Mouse (Mus musculus): ENCODE results near the gene Adamtsl1. TPM values are rescaled to one million over a fixed set of nuclear protein-coding genes. Genes with fewer than 3 reads are reported as not detected.

Gene Adamtsl1
- total and polyA plus RNA-seq, 3 experiments: 0.05 TPM; not detected in 2

DNA sequence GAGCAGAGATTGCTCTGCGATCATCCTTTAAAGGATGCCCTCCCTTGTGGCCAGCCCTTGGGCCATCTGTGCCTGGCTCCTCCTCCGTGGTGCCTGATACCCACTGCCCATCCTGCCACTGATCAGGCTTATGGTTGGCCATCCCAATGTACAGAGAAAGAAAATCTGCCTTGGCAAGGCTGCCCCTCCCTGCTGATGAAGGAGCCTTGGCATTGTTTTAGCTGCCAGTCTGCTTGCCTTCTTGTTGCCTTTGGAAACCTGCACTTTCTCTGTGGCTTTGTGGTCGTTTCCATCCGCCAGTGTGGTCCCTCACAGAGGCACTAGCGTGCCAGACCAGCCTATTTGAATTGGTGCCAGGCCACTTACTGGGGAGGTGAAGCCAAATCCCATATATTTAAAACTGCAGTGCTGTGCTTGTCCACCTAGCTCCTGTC lies 323.6 kb downstream of the Adamtsl1 start:
- H3K9me3 ChIP-seq (replicated peaks): no peaks in the 10 kb centered on the region
- DNase-seq (ENCODE audit: low spot score) (no peak), ATAC-seq (ENCODE audit: extremely low read depth, insufficient number of reproducible peaks, low FRiP score, poor library complexity, severe bottlenecking) (no peak)
- no peak overlapping the region for H3K4me3 ChIP-seq (ENCODE audit: low read depth, low read length)
- H3K4me1 ChIP-seq (ENCODE audit: insufficient read depth, low read depth, low read length): peaks cover 4% of the 10 kb centered on the region; the same call in 1 of the 2 replicates
- H3K36me3 ChIP-seq (replicated peaks): no peaks in the 10 kb centered on the region
- peaks cover 10% of the 10 kb centered on the region for H3K27me3 ChIP-seq (ENCODE audit: insufficient read depth, low read length)
- TF ChIP-seq TAL1 (conservative IDR thresholded peaks at IDR 0.05; ENCODE audit: low read depth, low read length) (no peak), GATA1 (IDR thresholded peaks at IDR 0.05; ENCODE audit: borderline replicate concordance, low read length) (no peak), POLR2AphosphoS5 (IDR thresholded peaks at IDR 0.05; ENCODE audit: insufficient replicate concordance, low read depth, low read length) (no peak), GATA2 (IDR thresholded peaks at IDR 0.05; ENCODE audit: borderline replicate concordance, low read depth, low read length) (no peak), CTCF (IDR thresholded peaks at IDR 0.05; ENCODE audit: low read depth, low read length) (no peak)

GRCm38 (mm10) chr4:85838031-85838430 lies 324.1 kb downstream of the Adamtsl1 start:
- TF ChIP-seq GATA2 (IDR thresholded peaks at IDR 0.05; ENCODE audit: borderline replicate concordance, low read depth, low read length): no peak
- no peak for TF ChIP-seq TAL1 (conservative IDR thresholded peaks at IDR 0.05; ENCODE audit: low read depth, low read length)
- no peak for TF ChIP-seq GATA1 (IDR thresholded peaks at IDR 0.05; ENCODE audit: borderline replicate concordance, low read length)
- no peak for TF ChIP-seq CTCF (IDR thresholded peaks at IDR 0.05; ENCODE audit: low read depth, low read length)
- TF ChIP-seq POLR2AphosphoS5 (IDR thresholded peaks at IDR 0.05; ENCODE audit: insufficient replicate concordance, low read depth, low read length): no peak
- no peak overlapping the region for H3K4me3 ChIP-seq (ENCODE audit: low read depth, low read length)
- H3K27me3 ChIP-seq (ENCODE audit: insufficient read depth, low read length): peaks cover 10% of the 10 kb centered on the region
- no peak for ATAC-seq (ENCODE audit: extremely low read depth, insufficient number of reproducible peaks, low FRiP score, poor library complexity, severe bottlenecking)
- no peaks in the 10 kb centered on the region for H3K36me3 ChIP-seq (replicated peaks)
- no peak for DNase-seq (ENCODE audit: low spot score)
- H3K4me1 ChIP-seq (ENCODE audit: insufficient read depth, low read depth, low read length): peaks cover 4% of the 10 kb centered on the region; the same call in 1 of the 2 replicates
- H3K9me3 ChIP-seq (replicated peaks): no peaks in the 10 kb centered on the region

DNA sequence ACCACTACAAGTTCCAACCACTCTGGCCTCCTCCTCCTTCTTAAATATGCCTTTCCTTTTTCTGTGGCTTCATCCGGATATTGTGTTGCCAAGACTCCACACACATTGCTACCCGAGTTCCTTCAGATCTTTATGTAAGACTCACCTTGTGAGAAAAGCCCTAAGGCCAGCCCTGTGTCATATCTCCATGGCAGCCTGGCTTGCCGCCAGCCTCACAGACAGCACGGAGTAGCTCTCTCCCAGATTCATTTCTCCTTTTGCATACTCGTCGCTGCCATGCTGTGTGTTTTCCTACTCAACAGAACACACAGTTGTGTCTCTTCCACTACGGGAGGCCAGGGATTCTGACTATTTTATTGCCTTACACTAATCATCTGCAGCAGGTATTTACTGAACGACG lies 328.1 kb downstream of the Adamtsl1 start:
- no peak for DNase-seq (ENCODE audit: low spot score)
- Histone ChIP-seq H3K9me3 (replicated peaks) (no peaks in the 10 kb centered on the region), H3K27me3 (ENCODE audit: insufficient read depth, low read length) (peaks cover 17% of the 10 kb centered on the region), H3K4me3 (ENCODE audit: low read depth, low read length) (no peak overlapping the region), H3K4me1 (ENCODE audit: insufficient read depth, low read depth, low read length) (peaks cover 4% of the 10 kb centered on the region; the same call in 1 of the 2 replicates), H3K36me3 (replicated peaks) (no peaks in the 10 kb centered on the region)
- ATAC-seq (ENCODE audit: extremely low read depth, insufficient number of reproducible peaks, low FRiP score, poor library complexity, severe bottlenecking): no peak
- TF ChIP-seq TAL1 (conservative IDR thresholded peaks at IDR 0.05; ENCODE audit: low read depth, low read length) (no peak), CTCF (IDR thresholded peaks at IDR 0.05; ENCODE audit: low read depth, low read length) (no peak)

GRCm38 (mm10) chr4:85844381-85844780 lies 330.4 kb downstream of the Adamtsl1 start:
- no peak overlapping the region for H3K4me3 ChIP-seq (ENCODE audit: low read depth, low read length)
- H3K36me3 ChIP-seq (replicated peaks): no peaks in the 10 kb centered on the region
- peaks cover 11% of the 10 kb centered on the region; the same call in 1 of the 2 replicates for H3K27me3 ChIP-seq (ENCODE audit: insufficient read depth, low read length)
- ATAC-seq (ENCODE audit: extremely low read depth, insufficient number of reproducible peaks, low FRiP score, poor library complexity, severe bottlenecking) (no peak), DNase-seq (ENCODE audit: low spot score) (no peak)
- no peak for TF ChIP-seq POLR2AphosphoS5 (IDR thresholded peaks at IDR 0.05; ENCODE audit: insufficient replicate concordance, low read depth, low read length)
- TF ChIP-seq TAL1 (conservative IDR thresholded peaks at IDR 0.05; ENCODE audit: low read depth, low read length): no peak
- TF ChIP-seq GATA1 (IDR thresholded peaks at IDR 0.05; ENCODE audit: borderline replicate concordance, low read length): no peak
- no peak for TF ChIP-seq CTCF (IDR thresholded peaks at IDR 0.05; ENCODE audit: low read depth, low read length)
- TF ChIP-seq GATA2 (IDR thresholded peaks at IDR 0.05; ENCODE audit: borderline replicate concordance, low read depth, low read length): no peak
- H3K9me3 ChIP-seq (replicated peaks): no peaks in the 10 kb centered on the region
- H3K4me1 ChIP-seq (ENCODE audit: insufficient read depth, low read depth, low read length): no peaks in the 10 kb centered on the region; the same call in 1 of the 2 replicates

- no peaks in the 10 kb centered on the region for H3K4me1 ChIP-seq (ENCODE audit: insufficient read depth, low read depth, low read length)
- TF ChIP-seq CTCF (IDR thresholded peaks at IDR 0.05; ENCODE audit: low read depth, low read length) (no peak), POLR2AphosphoS5 (IDR thresholded peaks at IDR 0.05; ENCODE audit: insufficient replicate concordance, low read depth, low read length) (no peak)
- no peak for ATAC-seq (ENCODE audit: extremely low read depth, insufficient number of reproducible peaks, low FRiP score, poor library complexity, severe bottlenecking)
- H3K36me3 ChIP-seq (replicated peaks): no peaks in the 10 kb centered on the region
- H3K4me3 ChIP-seq (ENCODE audit: low read depth, low read length): no peak overlapping the region
- DNase-seq (ENCODE audit: low spot score): no peak
- peaks cover 11% of the 10 kb centered on the region; the same call in 1 of the 2 replicates for H3K27me3 ChIP-seq (ENCODE audit: insufficient read depth, low read length)
- H3K9me3 ChIP-seq (replicated peaks): no peaks in the 10 kb centered on the region
Measured at GRCm38 (mm10) chr4:85845931-85846330, 332.0 kb downstream of the Adamtsl1 start.

GRCm38 (mm10) chr4:85853401-85853800 lies 339.4 kb downstream of the Adamtsl1 start:
- Histone ChIP-seq H3K36me3 (replicated peaks) (no peaks in the 10 kb centered on the region), H3K4me3 (ENCODE audit: low read depth, low read length) (no peak overlapping the region), H3K4me1 (ENCODE audit: insufficient read depth, low read depth, low read length) (no peaks in the 10 kb centered on the region), H3K9me3 (replicated peaks) (no peaks in the 10 kb centered on the region), H3K27me3 (ENCODE audit: insufficient read depth, low read length) (no peaks in the 10 kb centered on the region)
- no peak for ATAC-seq (ENCODE audit: extremely low read depth, insufficient number of reproducible peaks, low FRiP score, poor library complexity, severe bottlenecking)
- TF ChIP-seq POLR2AphosphoS5 (IDR thresholded peaks at IDR 0.05; ENCODE audit: insufficient replicate concordance, low read depth, low read length): no peak
- DNase-seq (ENCODE audit: low spot score): no peak

- Histone ChIP-seq H3K27me3 (ENCODE audit: insufficient read depth, low read length) (no peaks in the 10 kb centered on the region), H3K9me3 (replicated peaks) (no peaks in the 10 kb centered on the region), H3K4me1 (ENCODE audit: insufficient read depth, low read depth, low read length) (no peaks in the 10 kb centered on the region), H3K36me3 (replicated peaks) (no peaks in the 10 kb centered on the region), H3K4me3 (ENCODE audit: low read depth, low read length) (no peak overlapping the region)
- ATAC-seq (ENCODE audit: extremely low read depth, insufficient number of reproducible peaks, low FRiP score, poor library complexity, severe bottlenecking) (no peak), DNase-seq (ENCODE audit: low spot score) (no peak)
- TF ChIP-seq CTCF (IDR thresholded peaks at IDR 0.05; ENCODE audit: low read depth, low read length) (no peak), POLR2AphosphoS5 (IDR thresholded peaks at IDR 0.05; ENCODE audit: insufficient replicate concordance, low read depth, low read length) (no peak), GATA2 (IDR thresholded peaks at IDR 0.05; ENCODE audit: borderline replicate concordance, low read depth, low read length) (no peak), TAL1 (conservative IDR thresholded peaks at IDR 0.05; ENCODE audit: low read depth, low read length) (no peak), GATA1 (IDR thresholded peaks at IDR 0.05; ENCODE audit: borderline replicate concordance, low read length) (no peak)
Measured at GRCm38 (mm10) chr4:85854507-85854906, 340.5 kb downstream of the Adamtsl1 start.

All from G1E (cell line).